Mouse (Mus musculus) midbrain, embryonic 16.5 days (tissue): ENCODE measurements at regions not wholly inside any gene's neighbourhood (a gene's known extent, or its start where the extent isn't known, plus 50 kb on each side); places are given as distances from the start of the nearest gene placed in this dataset.

ENCODE experiments used
- ATAC-seq: fragments of 200-750 bp; cut with Nextera tagmentation; 2 replicates; pipeline ENCODE4 v1.8.0; 2017; ENCODE audit warnings: moderate TSS enrichment
- H3K27ac ChIP-seq: fragments of 300-500 bp; sonication (generic); 2 replicates; pipeline ENCODE4 v1.5.1; 2014; ENCODE audit warnings: mild to moderate bottlenecking, low read length, mixed read lengths
- H3K27me3 ChIP-seq: fragments of 300-500 bp; sonication (generic); 2 replicates; pipeline ENCODE4 v1.6.1; 2014; ENCODE audit warnings: low read depth, low read length, mixed read lengths; ENCODE audit not compliant: control insufficient read depth, insufficient read depth
- H3K36me3 ChIP-seq: fragments of 300-500 bp; sonication (generic); 2 replicates; pipeline ENCODE4 v1.6.1; 2014; ENCODE audit warnings: mild to moderate bottlenecking, low read length, moderate library complexity, mixed read lengths; ENCODE audit not compliant: control insufficient read depth, insufficient read depth
- H3K4me1 ChIP-seq: fragments of 300-500 bp; sonication (generic); 2 replicates; pipeline ENCODE4 v1.6.1; 2014; ENCODE audit warnings: mild to moderate bottlenecking, low read length, mixed read lengths; ENCODE audit not compliant: control insufficient read depth, insufficient read depth
- H3K4me2 ChIP-seq: fragments of 300-500 bp; sonication (generic); 2 replicates; pipeline ENCODE4 v1.6.1; 2014; ENCODE audit warnings: mild to moderate bottlenecking, low read length, mixed read lengths
- H3K4me3 ChIP-seq: fragments of 300-500 bp; sonication (generic); 2 replicates; pipeline ENCODE4 v1.5.1; 2014; ENCODE audit warnings: low read depth, mild to moderate bottlenecking, low read length, moderate library complexity, mixed read lengths
- H3K9ac ChIP-seq: fragments of 300-500 bp; sonication (generic); 2 replicates; pipeline ENCODE4 v1.6.1; 2014; ENCODE audit warnings: low read depth, low read length, mixed read lengths
- H3K9me3 ChIP-seq: fragments of 300-500 bp; sonication (generic); replicated peaks from 2 replicates; pipeline ENCODE4 v1.6.1; 2014; ENCODE audit warnings: mild to moderate bottlenecking, low read length, mixed read lengths; ENCODE audit not compliant: control insufficient read depth, poor library complexity, severe bottlenecking
- WGBS: fragments of 180-500 bp; shearing (Covaris S2); extraction: QIAGEN DNeasy Blood & Tissue Kit; methylation state at CpG from one replicate; pipeline ENCODE4 v1.1.7; 2014; 5-methylcytosine and 5-hydroxymethylcytosine counted together

DNA sequence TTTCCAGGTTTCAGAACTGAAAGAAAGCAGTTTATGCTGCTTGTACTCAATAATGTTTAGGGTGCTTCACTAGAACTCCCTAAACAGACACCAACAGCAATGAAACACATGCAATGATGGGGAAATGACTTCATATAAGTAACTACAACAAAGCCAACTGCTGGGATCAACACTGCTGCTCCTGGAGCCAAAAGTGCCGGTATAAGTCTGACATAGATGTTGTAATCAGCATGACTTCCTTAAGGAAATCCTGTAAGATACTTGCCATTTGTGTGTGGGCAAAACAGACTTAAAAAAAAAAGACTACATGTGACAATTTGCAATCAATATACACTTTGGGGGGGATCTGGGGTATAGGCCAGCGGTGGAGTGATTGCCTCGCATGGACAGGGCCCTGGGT, 438.4 kb upstream of the A1bg start:
- Histone ChIP-seq H3K36me3 (no peaks in the 10 kb centered on the region), H3K4me1 (no peaks in the 10 kb centered on the region), H3K27ac (no peak overlapping the region), H3K4me2 (no peak overlapping the region), H3K9me3 (no peaks in the 10 kb centered on the region), H3K9ac (no peak overlapping the region), H3K27me3 (no peaks in the 10 kb centered on the region), H3K4me3 (no peak overlapping the region)
- WGBS, result 85% methylated on average over 3 of the region's 3 CpGs
- no peak for ATAC-seq

DNA sequence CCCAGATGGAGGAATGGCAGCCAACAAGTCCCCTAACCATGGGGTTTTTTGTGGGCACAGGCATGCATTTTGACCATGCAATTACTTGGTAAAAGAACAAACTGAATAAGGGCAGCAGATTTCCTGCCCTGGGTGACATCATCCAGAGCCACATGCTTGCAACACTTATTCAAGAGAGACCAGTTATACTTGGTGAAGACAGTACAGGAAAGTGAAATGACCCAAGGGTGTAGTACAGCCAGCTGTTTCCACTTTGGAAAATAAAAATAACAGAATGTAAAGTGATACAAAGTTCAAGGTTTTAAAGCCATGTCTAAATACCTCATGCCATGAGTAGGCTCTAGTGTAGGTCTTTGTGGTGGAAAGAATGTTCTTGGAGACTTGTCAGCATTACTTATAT, 432.5 kb upstream of the A1bg start:
- Histone ChIP-seq H3K9me3 (no peaks in the 10 kb centered on the region), H3K36me3 (no peaks in the 10 kb centered on the region), H3K27me3 (no peaks in the 10 kb centered on the region), H3K4me2 (no peak overlapping the region), H3K4me3 (no peak overlapping the region), H3K27ac (no peak overlapping the region), H3K9ac (no peak overlapping the region), H3K4me1 (no peaks in the 10 kb centered on the region)
- no peak for ATAC-seq

DNA sequence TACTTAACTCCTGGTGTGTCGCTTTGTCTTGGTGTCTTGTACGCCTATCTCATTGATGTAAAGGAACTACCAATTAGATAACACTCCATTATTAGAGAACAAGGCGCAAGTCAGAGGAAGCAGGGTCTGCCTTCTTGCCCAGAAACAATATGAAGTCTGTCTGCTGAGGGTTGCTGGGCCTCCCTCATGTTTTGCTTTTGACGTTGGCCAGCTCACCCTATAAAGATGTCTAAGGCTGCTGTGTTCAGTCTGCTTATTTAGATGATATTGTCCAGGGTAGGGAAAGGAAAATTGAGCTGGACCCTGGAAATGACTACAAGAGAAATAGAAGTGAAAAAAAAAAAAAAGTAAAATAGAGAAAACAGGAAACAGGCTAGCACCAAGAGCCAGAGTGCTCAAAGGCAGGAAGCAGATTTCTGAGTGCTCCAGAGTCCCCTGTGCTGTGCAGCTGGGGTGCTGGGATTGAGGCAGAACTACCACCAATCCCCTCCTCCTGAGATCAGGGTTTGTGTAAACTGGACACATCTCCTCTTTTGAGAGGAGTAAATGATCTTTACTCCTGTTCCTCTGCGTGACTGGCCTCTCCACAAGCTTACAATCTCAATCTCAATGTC, 429.0 kb upstream of the A1bg start:
- Histone ChIP-seq H3K27me3 (no peaks in the 10 kb centered on the region), H3K4me2 (no peak overlapping the region), H3K9ac (no peak overlapping the region), H3K27ac (no peak overlapping the region), H3K4me3 (no peak overlapping the region), H3K9me3 (no peaks in the 10 kb centered on the region; the same call in 1 of the 2 replicates), H3K4me1 (no peaks in the 10 kb centered on the region), H3K36me3 (no peaks in the 10 kb centered on the region)
- ATAC-seq, result no peak
- 83% methylated on average over 5 of the region's 5 CpGs for WGBS

DNA sequence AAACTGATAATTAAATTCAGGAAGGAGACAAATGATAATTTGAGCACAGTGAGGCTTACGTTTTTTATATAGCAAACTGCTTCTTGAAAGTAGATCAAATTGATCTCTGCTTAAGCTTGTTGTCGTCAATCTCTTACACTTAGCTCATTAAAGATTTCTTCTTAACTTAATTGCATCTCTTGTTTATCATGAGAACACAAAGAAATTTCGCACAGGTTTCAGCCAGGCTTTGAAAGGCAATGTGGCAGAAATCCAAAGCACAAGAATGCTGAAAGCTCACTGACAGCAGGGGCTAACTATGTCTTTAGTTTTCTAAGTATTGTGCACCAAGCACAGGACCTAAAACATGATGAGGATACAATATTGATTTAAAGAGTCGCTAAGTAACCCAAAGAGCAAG, 422.3 kb upstream of the A1bg start:
- H3K4me2 ChIP-seq, result no peak overlapping the region
- no peak overlapping the region for H3K4me3 ChIP-seq
- H3K27ac ChIP-seq, result no peak overlapping the region
- H3K4me1 ChIP-seq, result no peaks in the 10 kb centered on the region
- ATAC-seq, result no peak
- H3K9me3 ChIP-seq, result no peaks in the 10 kb centered on the region; the same call in 1 of the 2 replicates
- H3K27me3 ChIP-seq, result no peaks in the 10 kb centered on the region
- no peaks in the 10 kb centered on the region for H3K36me3 ChIP-seq
- H3K9ac ChIP-seq, result no peak overlapping the region
- 44% methylated on average over 4 of the region's 4 CpGs for WGBS

DNA sequence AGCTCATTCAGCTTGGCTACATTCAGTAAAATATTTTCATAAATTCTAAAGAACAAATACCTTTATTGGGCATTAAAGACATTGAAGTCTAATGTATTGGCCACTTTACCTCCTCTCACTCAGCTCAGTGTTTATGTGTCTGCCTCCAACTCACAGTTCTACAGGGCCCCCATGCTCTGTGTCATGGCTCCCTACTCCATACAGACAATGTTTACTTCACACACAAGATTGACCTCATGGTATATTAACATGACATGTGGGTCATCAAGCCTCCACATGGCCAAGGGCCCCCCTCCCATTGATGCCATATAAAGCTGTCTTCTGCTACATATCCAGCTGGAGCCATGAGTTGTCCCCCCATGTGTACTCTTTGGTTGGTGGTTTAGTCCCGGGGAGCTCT, 419.8 kb upstream of the A1bg start:
- Histone ChIP-seq H3K4me1 (no peaks in the 10 kb centered on the region), H3K4me3 (no peak overlapping the region), H3K36me3 (no peaks in the 10 kb centered on the region), H3K9me3 (no peaks in the 10 kb centered on the region), H3K27me3 (no peaks in the 10 kb centered on the region), H3K4me2 (no peak overlapping the region), H3K27ac (no peak overlapping the region), H3K9ac (no peak overlapping the region)
- WGBS, result 97% methylated on average over 1 of the region's 1 CpGs
- no peak for ATAC-seq

DNA sequence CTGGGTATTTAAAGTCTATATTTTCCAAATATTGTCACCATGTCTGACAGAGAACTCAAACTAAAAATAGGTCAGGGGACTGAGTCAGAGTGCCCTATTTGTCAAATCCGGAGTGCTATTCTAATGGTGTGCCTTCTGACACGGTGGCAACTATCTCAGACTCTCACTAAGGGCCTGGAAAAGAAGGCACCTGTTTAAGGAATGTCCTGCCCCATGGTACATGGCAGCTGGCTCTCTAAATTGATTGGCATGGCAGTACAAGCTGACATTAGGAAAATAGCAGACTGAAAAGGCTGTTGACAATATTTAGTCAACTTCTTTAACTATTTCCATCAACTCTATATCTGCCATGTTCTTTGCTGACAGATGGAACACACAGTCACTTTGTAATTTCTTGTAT, 405.1 kb upstream of the A1bg start:
- Histone ChIP-seq H3K9ac (no peak overlapping the region), H3K27me3 (no peaks in the 10 kb centered on the region), H3K36me3 (no peaks in the 10 kb centered on the region), H3K27ac (no peak overlapping the region), H3K4me1 (no peaks in the 10 kb centered on the region), H3K4me3 (no peak overlapping the region), H3K4me2 (no peak overlapping the region), H3K9me3 (no peaks in the 10 kb centered on the region)
- ATAC-seq, result no peak
- 88% methylated on average over 2 of the region's 2 CpGs for whole genome bisulfite sequencing

DNA sequence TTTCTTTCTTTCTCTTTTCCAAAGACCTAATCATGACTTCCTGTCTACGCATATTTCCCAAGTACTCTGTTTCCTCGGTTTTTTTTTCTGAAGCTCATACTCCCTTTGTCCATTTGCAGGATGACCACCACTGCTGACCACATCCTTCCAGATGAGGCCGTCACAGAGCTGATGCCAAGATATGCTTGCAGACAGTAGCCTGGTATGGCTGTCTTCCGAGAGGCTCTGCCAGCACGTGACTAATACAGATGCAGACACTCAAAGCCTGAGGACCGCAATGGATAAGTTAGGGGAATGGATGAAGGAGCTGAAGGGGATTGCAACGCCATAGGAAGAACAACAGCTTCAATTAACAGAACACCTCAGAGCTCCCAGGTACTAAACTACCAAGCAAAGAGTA, 399.4 kb upstream of the A1bg start:
- Histone ChIP-seq H3K9ac (no peak overlapping the region), H3K9me3 (no peaks in the 10 kb centered on the region), H3K27ac (no peak overlapping the region), H3K27me3 (no peaks in the 10 kb centered on the region), H3K4me1 (no peaks in the 10 kb centered on the region), H3K36me3 (no peaks in the 10 kb centered on the region), H3K4me3 (no peak overlapping the region), H3K4me2 (no peak overlapping the region)
- WGBS, result 94% methylated on average over 7 of the region's 7 CpGs
- no peak for ATAC-seq

DNA sequence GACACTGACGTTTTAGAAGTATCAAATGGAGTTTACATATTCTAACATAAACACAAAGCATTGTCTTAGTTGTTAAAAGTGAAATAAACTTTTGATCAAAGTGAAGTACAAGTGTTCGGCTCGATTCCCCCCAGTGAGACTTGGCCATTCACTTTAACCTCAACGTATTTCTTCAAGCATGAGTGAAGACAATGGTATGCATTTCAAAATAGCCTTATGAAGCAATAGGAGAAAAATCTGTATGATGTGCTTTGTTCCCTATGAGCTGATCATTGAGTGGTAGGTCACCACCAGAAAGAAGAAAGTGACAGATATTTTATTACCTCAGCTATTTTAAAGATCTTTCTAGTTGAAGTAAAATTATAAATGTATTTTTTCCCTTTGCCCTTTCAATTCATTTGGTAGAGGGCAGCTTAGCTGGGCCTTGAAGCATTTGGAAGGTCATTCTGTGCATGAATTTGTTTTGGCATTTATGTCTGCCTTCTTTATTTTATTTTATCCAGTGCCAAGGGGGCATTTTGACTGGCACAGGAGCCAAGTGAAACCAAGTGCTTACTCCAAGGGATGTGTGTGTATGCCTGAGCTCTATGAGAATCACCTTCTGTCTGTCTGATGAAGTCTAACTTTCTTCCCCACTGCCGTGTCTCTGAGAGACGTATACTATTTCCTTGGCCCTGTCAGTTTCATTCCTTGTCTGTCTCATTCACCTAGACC, 386.8 kb upstream of the A1bg start:
- H3K9me3 ChIP-seq, result no peaks in the 10 kb centered on the region
- no peaks in the 10 kb centered on the region for H3K27me3 ChIP-seq
- no peaks in the 10 kb centered on the region for H3K36me3 ChIP-seq
- H3K4me3 ChIP-seq, result no peak overlapping the region
- no peak for ATAC-seq
- H3K4me1 ChIP-seq, result no peaks in the 10 kb centered on the region
- H3K9ac ChIP-seq, result no peak overlapping the region
- 79% methylated on average over 6 of the region's 6 CpGs for WGBS
- H3K4me2 ChIP-seq, result no peak overlapping the region
- H3K27ac ChIP-seq, result no peak overlapping the region

DNA sequence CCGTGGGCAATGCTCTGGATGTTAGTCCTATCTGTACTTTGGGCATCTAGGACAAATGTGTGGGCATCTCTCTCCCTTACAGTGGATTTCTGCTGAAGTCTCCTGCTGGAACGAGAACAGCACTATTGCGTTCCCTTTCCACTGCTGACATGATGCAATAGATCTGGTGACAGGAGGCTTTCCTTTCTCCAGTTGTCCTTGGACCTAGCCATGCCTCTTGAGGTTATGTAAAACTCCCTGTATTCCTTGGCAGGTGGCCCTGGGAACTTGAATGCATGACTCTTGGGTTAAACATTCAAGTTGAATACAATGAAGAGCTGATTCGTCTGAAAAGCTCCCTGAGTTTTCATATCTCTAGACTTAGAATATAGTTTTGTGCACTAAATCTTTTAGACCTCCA, 386.1 kb upstream of the A1bg start:
- H3K27me3 ChIP-seq, result no peaks in the 10 kb centered on the region
- no peak for ATAC-seq
- H3K9me3 ChIP-seq, result no peaks in the 10 kb centered on the region
- WGBS, result 82% methylated on average over 4 of the region's 4 CpGs
- no peak overlapping the region for H3K27ac ChIP-seq
- no peak overlapping the region for H3K4me2 ChIP-seq
- H3K4me3 ChIP-seq, result no peak overlapping the region
- no peak overlapping the region for H3K9ac ChIP-seq
- H3K4me1 ChIP-seq, result no peaks in the 10 kb centered on the region
- no peaks in the 10 kb centered on the region for H3K36me3 ChIP-seq
